Mouse (Mus musculus): ENCODE results near the gene Cenpp. TPM values are rescaled to one million over a fixed set of nuclear protein-coding genes. Genes with fewer than 3 reads are reported as not detected.

Gene Cenpp
- total RNA-seq (2023): 1 to 10 TPM; 1.1 to 1.9 TPM

GRCm38 (mm10) chr13:49652481-49653179 is at the start of gene Cenpp, which contains the start of gene Nol8:
Cenpp (minus strand) TSS chr13:49652785.
Nol8 (plus strand) TSS chr13:49653078.

GRCm38 (mm10) chr13:49681351-49682232 is 29.0 kb upstream of the Cenpp start, which contains the start of gene Iars:
Iars (plus strand) TSS chr13:49682100.

GRCm38 (mm10) chr13:49607714-49608113 is 44.9 kb downstream of the Cenpp start, which contains the start of gene Ogn:
Ogn (plus strand) TSS chr13:49608046.

GRCm38 (mm10) chr13:49581541-49582530 is 70.7 kb downstream of the Cenpp start, which contains the start of gene Omd:
Omd (plus strand) TSS chr13:49582462.

GRCm38 (mm10) chr13:49544279-49544678 is 108.3 kb downstream of the Cenpp start, which contains the start of gene Aspn:
Aspn (plus strand) TSS chr13:49544443.

GRCm38 (mm10) chr13:49504510-49504909 is 148.1 kb downstream of the Cenpp start, which contains the start of gene Ecm2:
Ecm2 (plus strand) TSS chr13:49504810.

GRCm38 (mm10) chr13:49492376-49493368 is 159.9 kb downstream of the Cenpp start, which contains the start of gene Tes3-ps:
Tes3-ps (plus strand) TSS chr13:49493318.

GRCm38 (mm10) chr13:49420754-49421605 is 231.6 kb downstream of the Cenpp start, which contains the start of gene Ippk:
Ippk (plus strand) TSS chr13:49421249.

Other genes with a start within 250 kb of the Cenpp start
- gene Ippk, start 231.5 kb downstream of the Cenpp start, total RNA-seq (2023): 10 to 100 TPM; 10.8 to 13.5 TPM
- 1 to 10 TPM in 1 of 2 experiments, under 1 TPM in 1; 0.92 to 1.0 TPM for gene Tes3-ps, start 159.5 kb downstream of the Cenpp start, total RNA-seq (2023)
- gene Ecm2, start 148.0 kb downstream of the Cenpp start, total RNA-seq (2023): under 1 TPM in 1 of 2 experiments, not detected in 1; 0.09 TPM
- not detected for gene Aspn, start 108.3 kb downstream of the Cenpp start, total RNA-seq (2023)
- not detected for gene Omd, start 70.3 kb downstream of the Cenpp start, total RNA-seq (2023)
- not detected for gene Ogn, start 44.7 kb downstream of the Cenpp start, total RNA-seq (2023)
- gene Nol8, start 293 bp upstream of the Cenpp start, total RNA-seq (2023): 10 to 100 TPM; 49.5 to 59.9 TPM
- 100 to 1,000 TPM; 110 to 126 TPM for gene Iars, start 29.3 kb upstream of the Cenpp start, total RNA-seq (2023)
- not detected for gene Gm30302, start 146.2 kb upstream of the Cenpp start, total RNA-seq (2023)

Data from T-cell, adult 66 days (primary cell).